Mouse (Mus musculus): Measurements from ENCODE around the gene Olfr1098. TPM values are rescaled to one million over a fixed set of nuclear protein-coding genes. Genes with fewer than 3 reads are reported as not detected.

Olfr1098 gene
- polyA plus RNA-seq (2014; fragmentation: Nextera tagmentation; extraction: Ambion mirVana) = not detected in 2 replicates

DNA sequence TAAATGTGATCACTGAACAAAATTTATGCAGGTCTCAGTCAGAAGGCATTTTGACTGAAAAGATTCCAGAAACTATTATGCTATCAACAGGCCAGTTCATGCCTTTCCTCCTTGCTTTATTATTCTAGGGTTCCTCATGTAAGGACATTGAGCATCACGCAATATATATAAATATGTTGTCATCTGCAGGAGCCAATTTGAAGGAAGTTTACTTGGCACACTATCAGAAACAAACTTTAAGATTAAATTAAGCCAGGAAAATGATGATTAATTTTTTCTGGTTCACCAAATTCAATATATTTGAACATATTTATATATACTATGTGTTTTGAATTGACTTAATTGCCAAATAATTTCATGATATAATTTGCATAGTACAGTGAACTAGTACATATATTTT is at the start of gene Olfr1098:
Gene Olfr1098, minus strand, starts transcription at position 101 of the 400 bp plus-strand sequence.
- no peak for DNase-seq (ENCODE audit: low spot score)
- 90% methylated on average over 1 of the region's 1 CpGs for WGBS
- Histone ChIP-seq H3K4me3 (ENCODE audit: low read depth, low read length) (no peak within 1 kb of the TSS), H3K4me1 (replicated peaks; ENCODE audit: control insufficient read depth, insufficient read depth, low read length) (no peaks in the 10 kb centered on the region), H3K27ac (ENCODE audit: low read depth, low read length) (no peak within 1 kb of the TSS), H3K9me3 (ENCODE audit: control insufficient read depth, low read length) (no peaks in the 10 kb centered on the region), H3K36me3 (ENCODE audit: control insufficient read depth, insufficient read depth, low read length) (no peaks in the 10 kb centered on the region), H3K9ac (ENCODE audit: low read length) (no peak within 1 kb of the TSS), H3K4me2 (ENCODE audit: low read depth, low read length, severe bottlenecking) (no peak within 1 kb of the TSS), H3K27me3 (ENCODE audit: control insufficient read depth, insufficient read depth, low read length) (no peaks in the 10 kb centered on the region)
- ATAC-seq (replicated peaks; ENCODE audit: low FRiP score) = no peak

DNA sequence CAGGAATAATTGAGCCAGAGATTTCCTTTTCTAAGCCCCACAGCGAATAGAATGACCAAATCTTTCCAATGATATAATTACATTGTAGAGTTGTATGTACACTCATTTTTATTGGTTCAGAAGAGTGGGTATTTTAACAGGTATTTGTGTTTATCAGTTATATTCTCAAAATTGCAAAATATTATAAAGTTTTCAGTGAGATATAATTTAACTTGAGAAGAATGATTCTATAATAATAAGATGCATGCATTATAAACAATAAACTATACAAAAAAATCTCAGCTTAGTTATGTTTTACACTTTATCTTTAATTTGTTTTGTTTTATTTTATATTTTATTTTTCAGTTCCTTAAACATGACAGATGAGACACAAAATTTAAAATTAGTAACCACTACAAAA is 36.2 kb upstream of the Olfr1098 start, which contains the start of gene Olfr1099:
Gene Olfr1099, minus strand, starts transcription at position 101 of the 400 bp plus-strand sequence.
- DNase-seq (ENCODE audit: low spot score) (no peak), ATAC-seq (replicated peaks; ENCODE audit: low FRiP score) (no peak)
- WGBS = 80% methylated on average over 1 of the region's 1 CpGs
- H3K4me2 ChIP-seq (ENCODE audit: low read depth, low read length, severe bottlenecking) = no peak within 1 kb of the TSS
- no peak within 1 kb of the TSS for H3K27ac ChIP-seq (ENCODE audit: low read depth, low read length)
- H3K9me3 ChIP-seq (ENCODE audit: control insufficient read depth, low read length) = no peaks in the 10 kb centered on the region
- no peak within 1 kb of the TSS for H3K9ac ChIP-seq (ENCODE audit: low read length)
- no peaks in the 10 kb centered on the region for H3K36me3 ChIP-seq (ENCODE audit: control insufficient read depth, insufficient read depth, low read length)
- H3K27me3 ChIP-seq (ENCODE audit: control insufficient read depth, insufficient read depth, low read length) = no peaks in the 10 kb centered on the region
- no peak within 1 kb of the TSS for H3K4me3 ChIP-seq (ENCODE audit: low read depth, low read length)
- H3K4me1 ChIP-seq (replicated peaks; ENCODE audit: control insufficient read depth, insufficient read depth, low read length) = no peaks in the 10 kb centered on the region

DNA sequence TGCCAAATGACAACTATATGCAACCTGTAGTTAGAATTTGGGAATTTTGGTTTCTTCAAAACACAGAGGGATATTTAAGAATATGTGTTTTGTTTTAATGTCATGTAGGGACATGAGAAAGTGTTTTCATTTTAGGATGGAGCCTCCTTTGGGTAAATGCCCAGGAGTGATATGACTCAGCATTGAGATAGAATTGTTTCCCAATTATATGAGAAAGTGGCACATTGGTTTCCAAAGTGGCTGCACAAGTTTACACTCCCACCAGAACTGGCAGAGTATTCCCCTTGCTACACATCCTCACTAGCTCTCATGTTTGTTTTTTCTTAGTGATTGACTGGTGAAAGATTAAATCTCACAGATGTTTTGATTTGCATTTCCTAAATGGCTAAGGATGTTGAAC is 2.2 kb upstream of the Olfr1098 start:
- no peak for ATAC-seq (replicated peaks; ENCODE audit: low FRiP score)
- H3K27ac ChIP-seq (ENCODE audit: low read depth, low read length) = no peak overlapping the region
- no peaks in the 10 kb centered on the region for H3K36me3 ChIP-seq (ENCODE audit: control insufficient read depth, insufficient read depth, low read length)
- no peaks in the 10 kb centered on the region for H3K4me1 ChIP-seq (replicated peaks; ENCODE audit: control insufficient read depth, insufficient read depth, low read length)
- no peaks in the 10 kb centered on the region for H3K9me3 ChIP-seq (ENCODE audit: control insufficient read depth, low read length)
- H3K9ac ChIP-seq (ENCODE audit: low read length) = no peak overlapping the region
- H3K4me2 ChIP-seq (ENCODE audit: low read depth, low read length, severe bottlenecking) = no peak overlapping the region
- DNase-seq (ENCODE audit: low spot score) = no peak
- no peak overlapping the region for H3K4me3 ChIP-seq (ENCODE audit: low read depth, low read length)
- H3K27me3 ChIP-seq (ENCODE audit: control insufficient read depth, insufficient read depth, low read length) = no peaks in the 10 kb centered on the region

DNA sequence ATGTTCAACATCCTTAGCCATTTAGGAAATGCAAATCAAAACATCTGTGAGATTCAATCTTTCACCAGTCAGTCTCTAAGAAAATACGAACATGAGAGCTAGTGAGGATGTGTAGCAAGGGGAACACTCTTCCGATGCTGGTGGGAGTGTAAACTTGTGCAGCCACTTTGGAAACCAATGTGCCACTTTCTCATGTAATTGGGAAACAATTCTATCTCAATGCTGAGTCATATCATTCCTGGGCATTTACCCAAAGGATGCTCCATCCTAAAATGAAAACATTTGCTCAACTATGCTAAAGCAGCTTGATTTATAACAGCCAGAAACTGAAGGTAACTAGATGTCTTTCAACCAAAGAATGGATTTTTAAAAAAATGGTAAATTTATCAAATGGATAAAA is 18.7 kb downstream of the Olfr1098 start:
- Histone ChIP-seq H3K4me1 (replicated peaks; ENCODE audit: control insufficient read depth, insufficient read depth, low read length) (no peaks in the 10 kb centered on the region), H3K9me3 (ENCODE audit: control insufficient read depth, low read length) (no peaks in the 10 kb centered on the region), H3K36me3 (ENCODE audit: control insufficient read depth, insufficient read depth, low read length) (no peaks in the 10 kb centered on the region), H3K27ac (ENCODE audit: low read depth, low read length) (no peak overlapping the region), H3K27me3 (ENCODE audit: control insufficient read depth, insufficient read depth, low read length) (no peaks in the 10 kb centered on the region), H3K4me3 (ENCODE audit: low read depth, low read length) (no peak overlapping the region), H3K4me2 (ENCODE audit: low read depth, low read length, severe bottlenecking) (no peak overlapping the region), H3K9ac (ENCODE audit: low read length) (no peak overlapping the region)
- WGBS = 92% methylated on average over 2 of the region's 2 CpGs
- DNase-seq (ENCODE audit: low spot score) (no peak), ATAC-seq (replicated peaks; ENCODE audit: low FRiP score) (no peak)

DNA sequence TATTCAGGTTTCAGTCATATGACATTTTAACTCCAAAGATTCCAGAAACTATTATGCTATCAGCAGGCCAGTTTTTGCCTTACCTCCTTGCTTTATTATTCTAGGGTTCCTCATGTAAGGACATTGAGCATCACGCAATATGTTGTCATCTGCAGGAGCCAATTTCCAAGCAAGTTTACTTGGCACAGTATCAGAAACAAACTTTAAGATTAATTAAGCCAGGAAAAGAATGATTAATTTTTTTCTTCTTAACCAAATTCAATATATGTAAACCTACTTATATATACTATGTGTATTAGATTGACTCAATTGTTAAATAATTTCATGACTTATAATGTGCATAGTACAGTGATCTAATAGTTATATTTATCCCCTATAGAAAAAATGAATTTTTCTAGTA is 32.2 kb downstream of the Olfr1098 start, which contains the start of gene Olfr1097:
Gene Olfr1097, minus strand, starts transcription at position 101 of the 400 bp plus-strand sequence.
- Histone ChIP-seq H3K9me3 (ENCODE audit: control insufficient read depth, low read length) (no peaks in the 10 kb centered on the region), H3K27ac (ENCODE audit: low read depth, low read length) (no peak within 1 kb of the TSS), H3K27me3 (ENCODE audit: control insufficient read depth, insufficient read depth, low read length) (no peaks in the 10 kb centered on the region), H3K9ac (ENCODE audit: low read length) (no peak within 1 kb of the TSS), H3K4me3 (ENCODE audit: low read depth, low read length) (no peak within 1 kb of the TSS), H3K4me2 (ENCODE audit: low read depth, low read length, severe bottlenecking) (no peak within 1 kb of the TSS), H3K4me1 (replicated peaks; ENCODE audit: control insufficient read depth, insufficient read depth, low read length) (no peaks in the 10 kb centered on the region), H3K36me3 (ENCODE audit: control insufficient read depth, insufficient read depth, low read length) (no peaks in the 10 kb centered on the region)
- DNase-seq (ENCODE audit: low spot score) = no peak
- WGBS = 98% methylated on average over 1 of the region's 1 CpGs
- no peak for ATAC-seq (replicated peaks; ENCODE audit: low FRiP score)

DNA sequence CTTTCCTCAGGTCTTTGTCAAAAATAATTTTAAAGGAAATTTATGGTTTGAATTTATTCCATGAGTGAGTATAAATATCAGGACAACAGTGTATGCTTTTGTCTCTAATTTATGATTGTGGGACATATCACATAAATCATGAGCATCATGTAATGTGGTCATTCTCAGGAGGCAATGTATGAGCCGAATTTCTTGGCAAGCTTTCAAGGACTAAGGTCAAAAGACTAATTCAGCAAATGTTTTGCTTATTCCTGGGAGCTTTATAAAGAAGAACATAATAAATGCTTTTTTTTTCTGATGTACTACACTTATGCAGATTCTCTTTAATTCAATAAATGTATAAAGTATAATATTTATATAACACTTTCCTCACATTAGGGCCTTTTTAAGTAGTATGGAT is 49.6 kb downstream of the Olfr1098 start, which contains the start of gene Gm13723:
Gene Gm13723, minus strand, starts transcription at position 101 of the 400 bp plus-strand sequence.
- no peaks in the 10 kb centered on the region for H3K36me3 ChIP-seq (ENCODE audit: control insufficient read depth, insufficient read depth, low read length)
- H3K4me2 ChIP-seq (ENCODE audit: low read depth, low read length, severe bottlenecking) = no peak within 1 kb of the TSS
- no peak within 1 kb of the TSS for H3K4me3 ChIP-seq (ENCODE audit: low read depth, low read length)
- H3K4me1 ChIP-seq (replicated peaks; ENCODE audit: control insufficient read depth, insufficient read depth, low read length) = no peaks in the 10 kb centered on the region
- H3K27ac ChIP-seq (ENCODE audit: low read depth, low read length) = no peak within 1 kb of the TSS
- 68% methylated on average over 1 of the region's 1 CpGs for WGBS
- H3K27me3 ChIP-seq (ENCODE audit: control insufficient read depth, insufficient read depth, low read length) = no peaks in the 10 kb centered on the region
- H3K9me3 ChIP-seq (ENCODE audit: control insufficient read depth, low read length) = no peaks in the 10 kb centered on the region
- DNase-seq (ENCODE audit: low spot score) (no peak), ATAC-seq (replicated peaks; ENCODE audit: low FRiP score) (no peak)
- no peak within 1 kb of the TSS for H3K9ac ChIP-seq (ENCODE audit: low read length)

Other genes with a start within 250 kb of the Olfr1098 start
- not detected in 2 replicates for gene Olfr1086, start 244.5 kb downstream of the Olfr1098 start, polyA plus RNA-seq (2014; fragmentation: Nextera tagmentation; extraction: Ambion mirVana)
- not detected in 2 replicates for gene Olfr1087, start 226.2 kb downstream of the Olfr1098 start, polyA plus RNA-seq (2014; fragmentation: Nextera tagmentation; extraction: Ambion mirVana)
- not detected in 2 replicates for gene Olfr1089, start 190.8 kb downstream of the Olfr1098 start, polyA plus RNA-seq (2014; fragmentation: Nextera tagmentation; extraction: Ambion mirVana)
- gene Olfr1090, start 165.6 kb downstream of the Olfr1098 start, polyA plus RNA-seq (2014; fragmentation: Nextera tagmentation; extraction: Ambion mirVana) = not detected in 2 replicates
- not detected in 2 replicates for gene Olfr1093, start 142.1 kb downstream of the Olfr1098 start, polyA plus RNA-seq (2014; fragmentation: Nextera tagmentation; extraction: Ambion mirVana)
- gene Olfr141, start 114.5 kb downstream of the Olfr1098 start, polyA plus RNA-seq (2014; fragmentation: Nextera tagmentation; extraction: Ambion mirVana) = not detected in 2 replicates
- gene Olfr1094, start 99.9 kb downstream of the Olfr1098 start, polyA plus RNA-seq (2014; fragmentation: Nextera tagmentation; extraction: Ambion mirVana) = not detected in 2 replicates
- gene Olfr1095, start 72.8 kb downstream of the Olfr1098 start, polyA plus RNA-seq (2014; fragmentation: Nextera tagmentation; extraction: Ambion mirVana) = not detected in 2 replicates
- gene Gm13723, start 49.7 kb downstream of the Olfr1098 start, polyA plus RNA-seq (2014; fragmentation: Nextera tagmentation; extraction: Ambion mirVana) = not detected in 2 replicates
- not detected in 2 replicates for gene Olfr1097, start 32.3 kb downstream of the Olfr1098 start, polyA plus RNA-seq (2014; fragmentation: Nextera tagmentation; extraction: Ambion mirVana)
- not detected in 2 replicates for gene Olfr1099, start 36.1 kb upstream of the Olfr1098 start, polyA plus RNA-seq (2014; fragmentation: Nextera tagmentation; extraction: Ambion mirVana)
- gene Olfr1100, start 55.4 kb upstream of the Olfr1098 start, polyA plus RNA-seq (2014; fragmentation: Nextera tagmentation; extraction: Ambion mirVana) = not detected in 2 replicates
- not detected in 2 replicates for gene Olfr1101, start 66.7 kb upstream of the Olfr1098 start, polyA plus RNA-seq (2014; fragmentation: Nextera tagmentation; extraction: Ambion mirVana)
- not detected in 2 replicates for gene Olfr1102, start 73.9 kb upstream of the Olfr1098 start, polyA plus RNA-seq (2014; fragmentation: Nextera tagmentation; extraction: Ambion mirVana)
- not detected in 2 replicates for gene Olfr1104, start 102.5 kb upstream of the Olfr1098 start, polyA plus RNA-seq (2014; fragmentation: Nextera tagmentation; extraction: Ambion mirVana)
- not detected in 2 replicates for gene Olfr1105, start 112.0 kb upstream of the Olfr1098 start, polyA plus RNA-seq (2014; fragmentation: Nextera tagmentation; extraction: Ambion mirVana)
- not detected in 2 replicates for gene Olfr1106, start 127.7 kb upstream of the Olfr1098 start, polyA plus RNA-seq (2014; fragmentation: Nextera tagmentation; extraction: Ambion mirVana)
- gene Olfr1107, start 151.3 kb upstream of the Olfr1098 start, polyA plus RNA-seq (2014; fragmentation: Nextera tagmentation; extraction: Ambion mirVana) = not detected in 2 replicates
- gene Olfr1109, start 171.5 kb upstream of the Olfr1098 start, polyA plus RNA-seq (2014; fragmentation: Nextera tagmentation; extraction: Ambion mirVana) = not detected in 2 replicates
- not detected in 2 replicates for gene Olfr259, start 190.0 kb upstream of the Olfr1098 start, polyA plus RNA-seq (2014; fragmentation: Nextera tagmentation; extraction: Ambion mirVana)
- gene Olfr1110, start 215.8 kb upstream of the Olfr1098 start, polyA plus RNA-seq (2014; fragmentation: Nextera tagmentation; extraction: Ambion mirVana) = not detected in 2 replicates
- gene Olfr1111, start 228.1 kb upstream of the Olfr1098 start, polyA plus RNA-seq (2014; fragmentation: Nextera tagmentation; extraction: Ambion mirVana) = not detected in 2 replicates

Data from forebrain, embryonic 11.5 days (tissue).